Mouse (Mus musculus) heart, adult 2 months (tissue): Measurements from ENCODE around the gene Camkmt. TPM values are rescaled to one million over a fixed set of nuclear protein-coding genes. Genes with fewer than 3 reads are reported as not detected.

Experiments
- DNase-seq, 2 experiments: peaks; one replicate each; pipeline ENCODE4 v3.0.0; 2021
- H3K27ac ChIP-seq: fragments of 200-600 bp; 2 replicates; pipeline ENCODE4 v1.8.1; 2022
- H3K27me3 ChIP-seq: fragments of 200-500 bp; 2 replicates; pipeline ENCODE4 v1.6.1; 2012; ENCODE audit warnings: mild to moderate bottlenecking, low read length, inconsistent platforms, mixed read lengths; ENCODE audit not compliant: control insufficient read depth, insufficient read depth
- H3K36me3 ChIP-seq: fragments of 200-500 bp; 2 replicates; pipeline ENCODE4 v1.6.1; 2012; ENCODE audit warnings: low read length, inconsistent platforms; ENCODE audit not compliant: control insufficient read depth, insufficient read depth
- H3K4me1 ChIP-seq: fragments of 200-500 bp; 2 replicates; pipeline ENCODE4 v1.6.1; 2011; ENCODE audit warnings: low read length; ENCODE audit not compliant: control insufficient read depth, insufficient read depth
- H3K4me3 ChIP-seq: fragments of 200-600 bp; 2 replicates; pipeline ENCODE4 v1.8.1; 2022
- H3K79me2 ChIP-seq: fragments of 200-500 bp; replicated peaks from 2 replicates; pipeline ENCODE4 v1.6.1; 2012; ENCODE audit warnings: mild to moderate bottlenecking, inconsistent platforms, low read length, moderate library complexity, mixed read lengths; ENCODE audit not compliant: control insufficient read depth, insufficient read depth
- H3K9ac ChIP-seq: fragments of 200-500 bp; 2 replicates; pipeline ENCODE4 v1.6.1; 2012; ENCODE audit warnings: low read depth, mild to moderate bottlenecking, control low read depth, inconsistent platforms, low read length, mixed read lengths
- CTCF ChIP-seq: fragments of 200-600 bp; IDR thresholded peaks from 2 replicates; pipeline ENCODE4 v1.8.1; 2022; ENCODE audit warnings: antibody characterized with exemption, mild to moderate bottlenecking, moderate library complexity
- EP300 ChIP-seq: fragments of 200-500 bp; IDR thresholded peaks from 2 replicates; pipeline ENCODE4 v1.6.1; 2011; ENCODE audit warnings: low read depth, low read length, control low read depth; ENCODE audit not compliant: insufficient read depth
- POLR2A ChIP-seq: fragments of 200-500 bp; IDR thresholded peaks from 2 replicates; pipeline ENCODE4 v1.6.1; 2011; ENCODE audit warnings: mild to moderate bottlenecking, low read depth, low read length, control low read depth; ENCODE audit not compliant: insufficient read depth
- WGBS: fragments of 180-500 bp; shearing (Covaris S2); methylation state at CpG from one replicate; pipeline ENCODE4 v1.1.7; 2018; 5-methylcytosine and 5-hydroxymethylcytosine counted together
- intact Hi-C: fragments of 180-260 bp; cut with DNase I; formaldehyde crosslinking; loops from one replicate; pipeline ENCODE4 v1.15.1; 2025
- polyA plus RNA-seq: library from polyadenylated mRNA; depleted of rRNA; stranded (reverse); fragments of >200 nt; gene quantifications from 2 replicates; pipeline ENCODE4 v1.2.3, GENCODE M21; 2012
- total RNA-seq, 2 experiments: library from RNA; stranded (reverse); gene quantifications; 2 replicates each; pipeline ENCODE4 v1.2.3; 2021

Camkmt gene
- total and polyA plus RNA-seq, 3 experiments = 1.1 to 4.2 (median 3.5) TPM

- Histone ChIP-seq H3K9ac (no peak overlapping the region), H3K27me3 (no peaks in the 10 kb centered on the region), H3K36me3 (no peaks in the 10 kb centered on the region), H3K4me1 (no peaks in the 10 kb centered on the region), H3K27ac (no peak overlapping the region), H3K4me3 (no peak overlapping the region), H3K79me2 (no peaks in the 10 kb centered on the region)
- TF ChIP-seq CTCF = no peak
- no peak for TF ChIP-seq POLR2A
- TF ChIP-seq EP300 = no peak
- WGBS = 56% methylated on average over 8 of the region's 8 CpGs
- DNase-seq = no peak
- intact Hi-C loops = no loop called here
Observed at GRCm38 (mm10) chr17:85381578-85382223, 291.3 kb downstream of the Camkmt start.

- no peaks in the 10 kb centered on the region for H3K36me3 ChIP-seq
- H3K4me1 ChIP-seq = no peaks in the 10 kb centered on the region
- TF ChIP-seq CTCF (no peak), POLR2A (no peak), EP300 (no peak)
- no peak overlapping the region for H3K27ac ChIP-seq
- H3K9ac ChIP-seq = no peak overlapping the region
- no peak for DNase-seq
- H3K79me2 ChIP-seq = no peaks in the 10 kb centered on the region
- no peak overlapping the region for H3K4me3 ChIP-seq
- WGBS = 63% methylated on average over 4 of the region's 4 CpGs
- H3K27me3 ChIP-seq = no peaks in the 10 kb centered on the region
- intact Hi-C loops = no loop called here
Observed at GRCm38 (mm10) chr17:85382344-85382743, 292.0 kb downstream of the Camkmt start.

GRCm38 (mm10) chr17:85382906-85383305 is 292.6 kb downstream of the Camkmt start:
- no peaks in the 10 kb centered on the region for H3K36me3 ChIP-seq
- H3K27ac ChIP-seq = no peak overlapping the region
- intact Hi-C loops = no loop called here
- H3K79me2 ChIP-seq = no peaks in the 10 kb centered on the region
- H3K4me3 ChIP-seq = no peak overlapping the region
- TF ChIP-seq EP300 = no peak
- TF ChIP-seq POLR2A = no peak
- no peak for TF ChIP-seq CTCF
- no peaks in the 10 kb centered on the region for H3K27me3 ChIP-seq
- no peak for DNase-seq
- 80% methylated on average over 6 of the region's 6 CpGs for WGBS
- H3K4me1 ChIP-seq = no peaks in the 10 kb centered on the region
- no peak overlapping the region for H3K9ac ChIP-seq

- TF ChIP-seq CTCF (no peak), EP300 (no peak), POLR2A (no peak)
- Histone ChIP-seq H3K27me3 (no peaks in the 10 kb centered on the region), H3K4me1 (no peaks in the 10 kb centered on the region), H3K79me2 (no peaks in the 10 kb centered on the region), H3K4me3 (no peak overlapping the region), H3K36me3 (no peaks in the 10 kb centered on the region), H3K9ac (no peak overlapping the region), H3K27ac (no peak overlapping the region)
- whole genome bisulfite sequencing = 90% methylated on average over 16 of the region's 16 CpGs
- DNase-seq = no peak
- intact Hi-C loops = no loop called here
Observed at GRCm38 (mm10) chr17:85393091-85393890, 302.9 kb downstream of the Camkmt start.

GRCm38 (mm10) chr17:85393891-85394321 is 303.6 kb downstream of the Camkmt start:
- H3K27ac ChIP-seq = no peak overlapping the region
- no peak overlapping the region for H3K4me3 ChIP-seq
- no peak for DNase-seq
- 96% methylated on average over 7 of the region's 7 CpGs for WGBS
- no peaks in the 10 kb centered on the region for H3K4me1 ChIP-seq
- H3K27me3 ChIP-seq = no peaks in the 10 kb centered on the region
- TF ChIP-seq CTCF = no peak
- TF ChIP-seq POLR2A = no peak
- no peak for TF ChIP-seq EP300
- no peaks in the 10 kb centered on the region for H3K79me2 ChIP-seq
- intact Hi-C loops = no loop called here
- H3K36me3 ChIP-seq = no peaks in the 10 kb centered on the region
- no peak overlapping the region for H3K9ac ChIP-seq

GRCm38 (mm10) chr17:85395502-85395901 is 305.1 kb downstream of the Camkmt start:
- no peak overlapping the region for H3K27ac ChIP-seq
- H3K4me3 ChIP-seq = no peak overlapping the region
- DNase-seq = peak in 1 of 2 experiments; percentile 43

More at GRCm38 (mm10) chr17:85395502-85395901, 305.1 kb downstream of the Camkmt start:
- no peaks in the 10 kb centered on the region for H3K4me1 ChIP-seq
- TF ChIP-seq CTCF (no peak), POLR2A (no peak), EP300 (no peak)
- H3K9ac ChIP-seq = no peak overlapping the region
- 34% methylated on average over 5 of the region's 5 CpGs for WGBS
- no peaks in the 10 kb centered on the region for H3K36me3 ChIP-seq
- H3K27me3 ChIP-seq = no peaks in the 10 kb centered on the region
- intact Hi-C loops = no loop called here
- H3K79me2 ChIP-seq = no peaks in the 10 kb centered on the region
